Mouse (Mus musculus): ENCODE data around the gene Gm9837.

DNA sequence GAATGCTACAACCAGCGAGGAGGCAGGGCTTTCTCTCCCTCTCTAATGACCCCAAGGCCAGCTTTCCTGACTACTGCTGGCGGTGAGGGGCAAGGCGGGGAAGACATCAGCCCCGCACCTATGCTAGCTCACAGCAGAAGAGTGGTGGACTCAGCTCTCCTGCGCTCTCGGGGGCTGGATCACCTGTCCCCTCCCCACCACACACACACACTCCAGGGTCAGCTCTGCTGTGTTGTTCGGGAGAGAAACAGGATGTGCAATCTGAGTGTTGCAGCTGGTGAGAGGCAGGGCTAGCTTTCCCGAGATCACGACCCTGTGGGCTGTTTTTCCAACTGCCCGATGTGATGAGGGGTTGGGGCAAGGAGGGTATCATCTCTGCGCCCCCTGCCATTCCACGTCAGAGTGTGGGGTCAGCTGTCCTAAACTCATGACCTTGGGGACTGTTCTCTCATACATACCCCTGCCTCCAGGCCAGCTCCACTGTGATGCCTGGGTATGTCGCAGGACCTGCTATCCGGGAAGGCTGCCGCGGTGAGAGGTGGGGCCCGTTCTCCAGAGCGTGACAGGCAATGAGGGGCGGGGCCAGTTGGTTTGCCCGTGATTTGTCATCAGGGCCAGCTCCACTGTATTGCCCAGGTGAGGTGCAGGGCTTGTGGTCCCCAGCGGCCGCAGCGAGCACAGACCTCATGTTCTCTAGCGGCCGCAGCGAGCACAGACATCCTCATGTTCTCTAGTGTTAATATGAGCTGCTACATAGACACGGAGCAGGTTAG lies 16.7 kb upstream of the Gm9837 start:
- TF ChIP-seq CTCF (conservative IDR thresholded peaks at IDR 0.05 in 1 of 2, IDR thresholded peaks at IDR 0.05 in 1 of 2; ENCODE audit: low read depth in 2 of 2, low read length in 2 of 2) (peak in 1 of 2 experiments; percentile 10; a peak in 1 of 4 replicates), USF1 (IDR thresholded peaks at IDR 0.05; ENCODE audit: low read depth, low read length) (no peak), POLR2A (IDR thresholded peaks at IDR 0.05; ENCODE audit: low read depth, low read length) (no peak), MYC (IDR thresholded peaks at IDR 0.05; ENCODE audit: low read depth, low read length) (no peak), IRF4 (IDR thresholded peaks at IDR 0.05; ENCODE audit: low read depth, low read length) (no peak), SIN3A (IDR thresholded peaks at IDR 0.05; ENCODE audit: low read length) (no peak), CHD1 (IDR thresholded peaks at IDR 0.05; ENCODE audit: low read depth, low read length) (no peak), ZNF384 (IDR thresholded peaks at IDR 0.05; ENCODE audit: low read depth, low read length) (no peak), MEF2A (IDR thresholded peaks at IDR 0.05; ENCODE audit: borderline replicate concordance, low read depth, low read length) (no peak), ETS1 (conservative IDR thresholded peaks at IDR 0.05; ENCODE audit: low read depth, low read length) (no peak)

Measured in CH12.LX (cell line).